Mouse (Mus musculus): ENCODE data around the gene Tspoap1. TPM values are rescaled to one million over a fixed set of nuclear protein-coding genes. Genes with fewer than 3 reads are reported as not detected.

Gene Tspoap1
- total RNA-seq, 2 experiments from 2014 or later, result 0.04 TPM

DNA sequence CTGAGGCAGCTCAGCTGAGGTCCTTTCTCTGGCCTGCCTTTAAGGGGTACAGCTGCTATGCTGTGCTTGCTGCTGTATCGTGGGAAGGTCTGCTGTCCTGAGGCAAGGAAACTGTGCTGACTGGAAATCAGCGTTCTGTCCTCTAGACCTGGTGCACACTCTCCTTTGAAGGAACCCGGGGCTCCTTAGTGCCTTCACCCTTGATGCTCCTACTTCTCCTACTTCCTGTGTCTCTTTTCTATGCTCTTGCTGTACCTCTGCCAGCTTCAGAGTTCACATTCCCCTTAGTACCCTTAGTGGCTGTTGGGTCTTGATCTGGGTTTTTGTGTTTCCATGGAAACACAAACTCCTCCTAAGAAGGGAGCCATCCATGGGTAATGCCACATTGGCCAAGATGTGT, 16.6 kb upstream of the Tspoap1 start:
- no peak for DNase-seq
- intact Hi-C loops (cut with DNase I; ENCODE audit: low total_unique reads), result no loop called here

DNA sequence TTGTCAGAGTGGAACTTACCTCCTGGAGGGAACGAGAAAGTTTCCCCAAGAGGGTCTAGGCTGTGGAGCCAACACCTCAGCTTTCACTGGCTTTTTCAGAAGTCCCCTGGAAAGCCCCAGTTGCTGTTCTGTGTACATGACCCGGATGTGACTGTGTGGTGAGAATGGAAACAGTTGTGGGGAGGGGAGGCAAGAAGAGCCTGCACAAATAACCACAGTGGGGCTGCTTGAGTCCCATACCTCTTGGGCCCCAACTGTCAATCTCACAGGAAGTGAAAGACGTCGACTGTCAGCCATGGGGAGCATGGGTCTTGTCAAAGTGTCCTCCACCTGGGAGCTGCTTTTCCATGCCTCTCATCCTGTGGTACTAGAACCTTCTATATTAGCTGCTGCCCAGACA, 15.4 kb upstream of the Tspoap1 start:
- DNase-seq, result no peak
- intact Hi-C loops (cut with DNase I; ENCODE audit: low total_unique reads), result no loop called here

DNA sequence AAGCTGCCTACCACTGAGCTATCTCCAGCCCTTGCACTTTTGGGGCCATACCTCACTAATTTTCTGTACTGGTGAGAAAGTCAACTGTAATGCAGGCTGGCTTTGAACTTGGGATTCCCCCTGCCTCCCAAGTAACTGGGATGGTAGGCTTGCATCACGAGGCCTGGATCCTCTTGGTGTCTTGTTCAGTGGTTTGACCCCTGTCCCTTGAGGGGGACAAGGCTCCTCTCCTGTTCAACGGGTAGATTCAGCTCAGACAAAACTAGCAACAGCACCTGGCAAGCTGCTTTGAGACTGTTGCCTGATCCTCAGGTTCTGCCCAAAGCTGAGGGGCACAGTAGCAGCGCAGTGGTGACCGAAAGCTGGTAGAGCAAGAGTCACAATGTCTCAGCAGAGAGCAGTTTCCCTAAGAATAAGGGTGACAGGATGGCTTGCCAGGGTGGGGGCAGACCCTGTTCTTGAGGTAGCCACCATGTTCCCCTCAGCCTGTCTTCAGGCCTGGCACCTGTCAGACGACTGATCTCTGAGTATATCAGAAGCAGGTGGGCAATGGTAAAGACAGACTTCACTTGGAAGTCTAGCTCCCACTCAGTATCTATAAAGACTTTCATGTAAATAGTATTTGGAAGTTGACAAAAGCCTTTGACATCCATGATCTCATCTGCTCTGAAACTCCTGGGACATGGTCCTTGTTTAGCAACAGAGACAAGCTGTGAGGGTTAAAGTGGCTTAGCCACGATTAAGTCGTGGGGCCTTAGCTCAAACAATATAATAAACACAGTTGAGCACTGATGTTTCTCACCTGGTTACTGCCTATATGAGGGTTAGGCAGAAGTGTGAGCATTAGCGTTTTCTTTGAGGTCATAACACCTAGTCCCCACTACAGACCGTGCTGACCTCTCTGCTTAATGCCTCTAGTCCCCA, 14.4 kb upstream of the Tspoap1 start:
- DNase-seq, result no peak
- intact Hi-C loops (cut with DNase I; ENCODE audit: low total_unique reads), result no loop called here

DNA sequence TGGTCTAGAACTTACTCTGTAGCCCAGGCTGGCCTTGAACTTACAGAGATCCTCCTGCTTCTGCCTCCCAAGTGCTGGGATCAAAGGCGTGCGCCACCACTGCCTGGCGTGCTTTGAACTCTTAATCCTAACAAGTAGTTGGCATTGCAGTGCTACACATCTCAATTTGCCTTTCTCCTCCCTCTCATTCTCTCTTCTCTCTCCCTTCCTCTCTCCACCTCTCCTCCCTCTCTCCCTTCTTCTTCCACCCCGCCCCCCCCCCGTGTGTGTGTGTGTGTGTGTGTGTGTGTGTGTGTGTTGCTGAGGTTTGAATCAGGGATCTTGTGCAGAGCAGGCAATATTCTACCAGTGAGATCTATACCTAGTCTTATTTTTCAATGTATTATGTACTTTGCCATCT, 13.0 kb upstream of the Tspoap1 start:
- no peak for DNase-seq

DNA sequence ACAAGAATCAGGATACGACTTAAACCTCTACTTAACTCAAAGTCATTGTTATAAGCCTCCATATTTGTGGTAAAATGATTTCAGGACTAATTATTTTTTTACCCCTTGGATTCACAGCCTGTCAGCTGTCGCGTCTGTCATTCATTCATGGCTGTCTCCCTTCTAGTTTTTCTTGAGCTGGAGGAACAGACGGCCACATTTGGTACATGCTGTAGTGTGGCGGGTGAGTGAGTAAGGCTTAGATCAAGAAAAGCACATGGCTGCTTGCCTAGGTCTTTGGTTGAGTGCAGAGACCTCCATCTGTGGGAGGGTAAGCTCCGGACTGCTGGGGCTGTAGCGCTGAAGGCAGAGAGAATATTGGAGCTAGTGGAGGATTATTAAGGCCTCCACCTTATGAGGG, 12.6 kb upstream of the Tspoap1 start:
- DNase-seq, result no peak
- intact Hi-C loops (cut with DNase I; ENCODE audit: low total_unique reads), result no loop called here

More for the DNA sequence above, 13.0 kb upstream of the Tspoap1 start:
- intact Hi-C loops (cut with DNase I; ENCODE audit: low total_unique reads), result no loop called here

DNA sequence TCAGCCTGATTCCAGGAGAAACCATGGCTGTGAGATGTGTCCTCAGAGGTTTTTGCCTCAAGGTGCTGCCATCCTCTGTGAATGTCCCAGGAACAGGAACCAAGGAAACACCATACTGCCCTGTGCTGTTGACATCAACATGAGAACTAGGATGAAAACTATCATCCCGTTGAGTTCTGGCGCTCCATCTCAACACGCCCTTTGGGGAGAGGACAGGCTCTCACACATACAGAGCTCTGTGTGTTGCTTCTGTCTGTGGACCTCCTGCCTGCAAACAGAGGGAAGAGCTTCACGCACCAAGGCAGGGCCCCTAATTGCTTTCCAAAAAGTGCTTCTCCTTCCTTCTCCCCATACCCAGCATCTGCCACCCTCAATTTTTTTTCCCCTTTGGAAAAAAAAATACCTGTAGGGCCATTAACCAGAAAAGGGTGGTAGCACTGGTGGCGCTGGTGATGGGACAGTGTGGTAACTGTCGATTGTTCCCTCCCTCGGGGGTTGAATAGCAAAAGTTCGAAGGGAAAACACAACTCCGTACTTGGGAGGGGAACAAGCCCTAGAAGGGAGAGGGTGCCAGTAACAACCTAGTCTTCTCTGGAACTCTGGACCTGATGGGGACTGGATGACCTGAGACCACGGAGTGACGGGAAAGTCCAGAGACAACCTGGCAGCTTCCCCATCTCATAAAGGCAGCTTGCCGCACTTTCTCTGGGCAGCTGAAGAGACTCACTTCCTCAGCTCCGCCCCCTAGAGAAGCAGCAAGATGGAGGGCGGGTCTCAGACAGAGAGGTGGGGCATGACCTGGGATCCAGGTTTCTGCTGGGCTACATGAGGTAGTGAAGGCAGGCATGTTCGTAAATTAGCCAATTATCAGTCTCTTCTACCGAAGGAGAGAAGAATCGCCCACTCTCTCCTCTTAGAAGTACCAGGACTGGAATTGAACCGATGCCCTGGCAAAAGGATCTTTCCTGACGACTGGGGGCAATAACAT, 11.9 kb upstream of the Tspoap1 start:
- intact Hi-C loops (cut with DNase I; ENCODE audit: low total_unique reads), result no loop called here
- no peak for DNase-seq

DNA sequence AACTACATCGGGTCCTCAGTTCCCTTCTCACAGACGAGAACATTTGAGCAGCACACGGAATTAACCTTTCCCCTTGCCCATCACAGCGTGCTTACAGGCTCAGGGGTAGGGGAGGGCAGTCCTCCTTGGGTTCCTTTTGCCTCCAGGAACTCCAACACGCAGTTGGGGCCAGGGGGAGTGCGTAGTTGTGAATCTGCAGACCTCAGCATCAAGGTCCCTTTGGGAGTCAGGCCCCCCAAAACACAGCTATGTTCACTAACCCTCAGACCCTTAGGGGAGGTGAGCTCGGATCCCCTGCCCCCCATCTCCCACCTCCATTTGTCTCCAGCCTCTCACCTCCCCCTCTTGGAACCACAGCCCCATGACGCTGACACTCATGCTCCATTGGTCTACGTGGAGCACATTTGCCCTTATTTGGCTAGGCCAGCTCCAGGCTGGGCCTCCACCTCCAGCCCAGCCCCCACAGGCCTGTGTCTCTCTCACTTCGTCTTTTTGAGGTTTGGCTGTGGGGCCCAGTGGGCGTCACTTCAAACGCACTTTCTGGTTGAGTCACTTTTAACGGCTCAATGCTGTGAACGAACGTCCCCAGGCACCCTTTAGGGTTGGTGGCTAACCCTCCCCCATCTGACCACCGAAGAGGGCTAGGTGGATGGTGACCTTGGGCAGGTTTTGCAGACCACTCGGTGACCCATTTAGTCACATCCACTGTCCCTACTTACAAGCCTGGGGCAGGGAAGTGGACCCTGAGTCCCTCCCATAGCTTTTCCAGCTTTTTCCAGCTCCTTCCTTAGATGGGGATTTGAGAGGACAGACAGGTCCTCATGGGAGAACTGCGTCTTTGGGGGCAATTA, 10.9 kb upstream of the Tspoap1 start:
- intact Hi-C loops (cut with DNase I; ENCODE audit: low total_unique reads), result no loop called here

DNA sequence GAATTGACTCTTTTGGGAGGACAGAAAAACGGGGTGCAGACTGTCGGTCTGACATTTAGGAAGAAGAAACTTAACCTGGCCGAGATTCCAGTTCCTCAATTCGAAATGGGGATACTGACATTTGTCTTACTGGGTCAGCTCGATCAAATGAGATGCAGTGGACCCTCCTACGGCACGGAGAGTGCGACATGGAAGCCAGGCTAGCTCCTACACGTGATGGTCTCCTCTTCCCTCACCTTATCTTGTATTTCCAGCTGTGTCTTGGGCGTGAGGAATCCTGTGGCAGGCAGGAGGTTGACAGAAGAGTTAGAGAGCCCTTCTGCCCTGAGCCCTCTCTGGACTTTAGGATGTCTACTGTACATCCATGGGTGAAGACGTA, 10.3 kb upstream of the Tspoap1 start:
- no peak for DNase-seq
- intact Hi-C loops (cut with DNase I; ENCODE audit: low total_unique reads), result no loop called here

More for the DNA sequence above, 10.9 kb upstream of the Tspoap1 start:
- no peak for DNase-seq

DNA sequence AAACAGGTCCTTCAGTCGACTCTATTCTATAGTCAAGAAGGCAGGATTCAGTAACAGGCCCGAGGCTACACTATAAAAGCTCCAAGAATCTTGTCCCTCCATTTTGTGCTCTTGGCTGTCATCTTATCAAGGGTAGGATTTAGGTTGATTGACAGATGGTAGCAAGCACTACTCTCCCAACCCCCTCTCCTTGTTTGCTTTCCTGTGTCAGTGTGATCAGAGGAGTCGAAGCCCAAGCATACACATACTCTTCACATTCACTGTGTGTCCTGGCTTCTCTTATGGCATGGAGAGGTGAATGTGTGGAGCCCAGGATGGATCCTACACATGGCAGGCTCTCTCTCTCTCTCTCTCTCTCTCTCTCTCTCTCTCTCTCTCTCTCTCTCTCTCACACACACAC, 9.8 kb upstream of the Tspoap1 start:
- intact Hi-C loops (cut with DNase I; ENCODE audit: low total_unique reads), result no loop called here
- DNase-seq, result no peak

DNA sequence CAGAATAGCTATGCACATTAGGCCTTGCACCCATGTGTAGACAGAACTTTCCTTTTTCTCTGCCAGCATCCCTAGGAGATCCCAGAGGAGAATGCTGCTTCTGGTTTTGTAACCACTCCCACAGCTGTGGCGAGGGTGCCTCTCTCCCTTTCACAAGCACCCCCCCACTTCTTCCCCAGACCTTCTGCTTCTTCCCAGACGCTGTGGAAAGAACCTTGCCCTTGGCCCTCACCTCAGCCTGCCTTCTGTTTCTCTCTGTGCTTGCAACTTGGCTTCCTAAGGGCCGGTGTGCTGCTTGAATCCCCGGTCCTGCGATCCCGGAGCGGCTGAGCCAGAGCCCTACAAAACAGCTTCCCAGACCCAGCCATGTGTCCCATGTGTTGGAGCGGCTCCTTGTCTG, 9.3 kb upstream of the Tspoap1 start:
- no peak for DNase-seq
- intact Hi-C loops (cut with DNase I; ENCODE audit: low total_unique reads), result no loop called here

DNA sequence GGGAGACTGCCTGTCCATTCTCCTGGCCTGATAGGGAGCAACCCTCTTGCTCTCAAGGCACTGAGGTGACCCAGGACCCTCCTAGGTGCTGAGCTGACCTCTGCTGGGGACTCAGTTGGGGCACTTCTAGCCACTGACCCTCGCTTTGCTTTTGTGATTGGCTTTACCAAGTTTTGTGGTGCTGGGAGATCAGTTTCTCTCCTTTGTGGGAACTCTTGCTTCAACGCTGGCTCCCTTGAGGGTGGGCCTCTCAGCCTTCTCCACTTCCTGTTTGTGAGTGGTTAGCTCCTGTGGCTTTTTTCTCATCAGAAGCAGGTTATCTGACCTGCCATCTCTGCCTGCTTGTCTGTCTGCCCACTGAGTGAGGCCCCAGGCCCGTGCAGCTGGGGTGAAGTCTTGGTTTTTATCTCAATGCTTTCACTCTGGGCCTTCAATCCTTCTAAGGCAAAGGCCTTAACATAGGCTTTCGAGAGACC, 8.8 kb upstream of the Tspoap1 start:
- intact Hi-C loops (cut with DNase I; ENCODE audit: low total_unique reads), result no loop called here
- DNase-seq, result no peak

DNA sequence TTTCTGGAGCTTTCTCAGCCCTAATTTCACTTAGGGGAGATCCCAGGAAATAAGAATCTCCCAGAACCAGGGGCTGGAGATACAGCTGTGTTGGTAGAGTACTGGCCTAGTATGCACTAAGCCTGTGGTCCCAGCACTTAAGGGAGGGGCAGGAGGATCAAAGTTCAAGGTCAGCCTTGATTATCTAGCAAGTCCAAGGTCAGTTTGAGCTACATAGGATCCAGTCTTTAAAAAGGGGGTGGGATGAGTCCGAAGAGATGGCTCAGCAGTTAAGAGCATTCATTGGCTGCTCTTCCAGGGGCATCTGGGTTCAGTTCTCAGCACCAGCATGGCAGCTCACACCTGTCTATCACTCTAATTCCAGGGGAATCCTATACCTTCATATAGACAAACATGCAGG, 8.0 kb upstream of the Tspoap1 start:
- intact Hi-C loops (cut with DNase I; ENCODE audit: low total_unique reads), result no loop called here
- no peak for DNase-seq

DNA sequence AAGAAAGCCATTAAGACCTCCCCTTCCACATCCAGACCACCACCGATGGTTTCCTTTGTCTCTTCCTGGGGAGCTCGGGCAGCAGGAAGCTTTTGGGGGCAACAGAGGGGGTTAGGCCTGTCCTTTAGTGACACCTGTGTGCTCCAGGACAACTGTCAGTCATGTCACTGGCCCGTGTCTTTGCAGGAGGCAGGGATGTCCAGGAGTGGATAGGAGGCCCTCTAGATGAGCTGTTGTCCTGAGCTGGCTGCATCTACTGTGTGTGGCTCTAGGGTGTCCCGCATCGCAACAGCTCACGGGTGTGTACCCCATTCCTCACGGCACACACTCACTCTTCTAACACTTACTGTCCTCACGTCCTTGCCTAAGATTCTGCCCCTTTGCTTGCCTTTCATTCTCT, 7.1 kb upstream of the Tspoap1 start:
- DNase-seq, result no peak
- intact Hi-C loops (cut with DNase I; ENCODE audit: low total_unique reads), result no loop called here

DNA sequence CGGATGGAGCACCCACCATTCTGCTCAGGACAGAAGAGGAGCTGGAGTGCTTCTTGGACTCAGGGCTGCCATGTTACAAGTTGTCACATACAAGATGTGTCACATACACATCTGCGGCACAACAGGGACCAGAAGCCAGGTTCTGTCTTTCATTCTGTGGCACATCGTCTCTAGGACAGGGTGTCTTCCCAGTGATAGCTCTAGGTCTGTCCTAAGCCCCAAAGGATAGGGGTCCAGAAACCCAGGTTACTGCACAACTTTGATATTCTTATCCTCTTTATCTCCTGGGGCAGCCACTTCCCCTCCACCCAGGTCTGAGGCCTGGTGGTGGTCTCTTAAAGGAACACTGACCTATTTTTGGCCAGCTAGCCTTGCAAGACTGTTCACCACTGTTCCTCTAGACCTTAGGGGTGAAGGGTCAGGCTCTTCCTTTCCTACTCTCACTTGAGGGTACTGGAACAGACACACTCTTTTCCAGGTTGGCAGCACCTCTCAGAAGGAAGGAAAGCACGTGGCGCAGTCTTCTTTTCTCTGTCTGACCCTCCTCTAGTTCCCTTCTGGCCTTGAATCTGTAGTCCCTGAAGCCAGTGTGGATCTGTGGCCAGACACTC, 6.3 kb upstream of the Tspoap1 start:
- intact Hi-C loops (cut with DNase I; ENCODE audit: low total_unique reads), result no loop called here

DNA sequence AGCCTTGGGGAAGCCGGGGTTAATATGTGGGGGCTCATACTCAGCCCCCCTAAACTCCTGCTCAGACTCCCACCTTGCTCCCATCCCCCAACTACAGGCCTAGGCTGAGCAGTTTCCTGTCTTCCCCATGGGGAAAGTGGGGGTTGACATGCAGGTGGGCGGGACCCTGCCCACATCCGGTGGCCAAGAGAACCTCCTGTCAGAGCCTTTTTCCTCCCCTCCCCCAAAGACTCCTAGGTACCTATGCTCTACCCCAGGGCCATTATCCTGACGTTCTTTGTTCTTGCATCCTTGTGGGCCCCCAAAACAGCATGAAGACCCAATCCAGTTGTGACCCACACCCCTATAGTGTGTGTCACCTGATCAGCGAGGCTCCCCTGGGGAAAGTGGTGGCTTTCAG, 5.7 kb upstream of the Tspoap1 start:
- intact Hi-C loops (cut with DNase I; ENCODE audit: low total_unique reads), result no loop called here

More for the DNA sequence above, 6.3 kb upstream of the Tspoap1 start:
- no peak for DNase-seq

DNA sequence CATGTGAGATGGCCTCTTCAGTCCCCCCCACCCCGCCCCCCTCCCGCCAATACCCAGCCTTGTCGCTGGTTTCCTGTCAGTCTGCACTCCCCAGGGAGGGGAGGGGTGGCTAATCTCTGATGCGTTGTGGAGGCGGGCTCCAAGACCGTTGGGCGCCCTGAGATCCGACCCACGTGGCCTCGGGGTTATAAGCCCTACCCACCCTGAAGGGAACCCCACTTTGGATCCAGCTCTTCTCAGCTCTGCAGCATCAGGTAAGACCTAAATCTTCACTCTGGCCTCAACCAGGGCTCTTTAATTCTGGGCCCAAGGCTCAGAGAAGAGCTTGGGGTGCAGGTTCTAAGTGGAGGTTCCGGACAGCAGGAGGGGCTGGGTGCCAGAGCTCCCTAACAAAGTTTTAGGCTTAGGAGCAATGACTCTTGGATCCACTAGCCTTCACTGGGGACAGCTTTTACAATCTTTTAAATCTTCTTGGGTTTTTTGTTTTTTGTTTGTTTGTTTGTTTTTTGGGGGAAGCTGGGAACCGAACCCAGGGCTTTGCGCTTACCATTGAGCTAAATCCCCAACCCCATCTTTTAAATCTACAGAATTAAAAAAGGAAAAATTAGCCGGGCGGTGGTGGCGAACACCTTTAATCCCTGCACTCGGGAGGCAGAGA, 4.9 kb upstream of the Tspoap1 start:
- intact Hi-C loops (cut with DNase I; ENCODE audit: low total_unique reads), result no loop called here
- DNase-seq, result peak; percentile 39

More for the DNA sequence above, 5.7 kb upstream of the Tspoap1 start:
- DNase-seq, result no peak

DNA sequence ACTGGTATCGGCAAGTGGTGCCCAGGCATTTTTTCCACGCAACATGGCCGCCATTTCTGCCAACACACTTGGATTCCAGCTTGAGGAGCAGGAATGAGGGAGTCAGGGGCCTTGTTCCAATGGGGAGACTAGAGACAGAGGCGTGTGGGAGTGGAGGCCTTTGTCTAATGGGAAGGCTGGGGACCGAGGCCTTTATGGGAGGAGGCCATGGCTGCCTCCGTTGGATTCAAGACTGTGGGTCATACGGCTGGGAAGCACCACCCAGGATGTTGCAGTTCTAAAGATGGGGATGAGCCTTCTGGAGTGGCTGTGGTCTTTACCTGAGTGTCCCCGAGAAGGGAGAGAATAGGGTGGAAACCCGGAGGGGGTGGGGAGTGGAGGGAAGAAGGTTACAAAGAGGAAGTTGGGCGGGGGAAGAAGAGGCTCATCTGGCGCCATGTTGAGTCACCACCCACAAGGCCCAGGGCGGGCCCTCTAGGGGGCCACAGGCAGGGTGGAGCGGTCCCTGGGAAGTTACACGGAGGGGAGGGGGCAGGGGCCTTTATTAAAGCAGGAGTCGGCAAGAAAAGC, 4.0 kb upstream of the Tspoap1 start:
- DNase-seq, result no peak
- intact Hi-C loops (cut with DNase I; ENCODE audit: low total_unique reads), result no loop called here
